Mouse (Mus musculus) hindbrain, embryonic 16.5 days (tissue): ENCODE results near the gene Gdf7. TPM values are rescaled to one million over a fixed set of nuclear protein-coding genes. Genes with fewer than 3 reads are reported as not detected.

Experiments
- ATAC-seq: fragments of 200-750 bp; cut with Nextera tagmentation; 2 replicates; pipeline ENCODE4 v1.8.0; 2017; ENCODE audit warnings: moderate TSS enrichment, moderate library complexity
- H3K27ac ChIP-seq: fragments of 300-500 bp; sonication (generic); 2 replicates; pipeline ENCODE4 v1.5.1; 2014; ENCODE audit warnings: low read depth, mild to moderate bottlenecking, control low read depth, low read length, moderate library complexity
- H3K27me3 ChIP-seq: fragments of 300-500 bp; sonication (generic); replicated peaks from 2 replicates; pipeline ENCODE4 v1.6.1; 2014; ENCODE audit warnings: low read length; ENCODE audit not compliant: control insufficient read depth, insufficient read depth
- H3K36me3 ChIP-seq: fragments of 300-500 bp; sonication (generic); 2 replicates; pipeline ENCODE4 v1.6.1; 2014; ENCODE audit warnings: mild to moderate bottlenecking, low read length, moderate library complexity, mixed read lengths; ENCODE audit not compliant: control insufficient read depth, insufficient read depth
- H3K4me1 ChIP-seq: fragments of 300-500 bp; sonication (generic); 2 replicates; pipeline ENCODE4 v1.6.1; 2014; ENCODE audit warnings: low read depth, low read length; ENCODE audit not compliant: control insufficient read depth, insufficient read depth
- H3K4me2 ChIP-seq: fragments of 300-500 bp; sonication (generic); 2 replicates; pipeline ENCODE4 v1.6.1; 2014; ENCODE audit warnings: mild to moderate bottlenecking, low read length, control low read depth, moderate library complexity
- H3K4me3 ChIP-seq: fragments of 300-500 bp; sonication (generic); 2 replicates; pipeline ENCODE4 v1.5.1; 2014; ENCODE audit warnings: mild to moderate bottlenecking, low read length, control low read depth, moderate library complexity
- H3K9ac ChIP-seq: fragments of 300-500 bp; sonication (generic); 2 replicates; pipeline ENCODE4 v1.6.1; 2014; ENCODE audit warnings: low read depth, mild to moderate bottlenecking, control low read depth, low read length, moderate library complexity
- H3K9me3 ChIP-seq: fragments of 300-500 bp; sonication (generic); 2 replicates; pipeline ENCODE4 v1.6.1; 2014; ENCODE audit warnings: mild to moderate bottlenecking, low read length, moderate library complexity; ENCODE audit not compliant: control insufficient read depth
- WGBS: fragments of 180-500 bp; shearing (Covaris S2); extraction: QIAGEN DNeasy Blood & Tissue Kit; methylation state at CpG from one replicate; pipeline ENCODE4 v1.1.7; 2014; 5-methylcytosine and 5-hydroxymethylcytosine counted together
- polyA plus RNA-seq: library from polyadenylated mRNA; unstranded; fragments of >200 nt; fragmentation: Nextera tagmentation; extraction: Ambion mirVana; gene quantifications from 2 replicates; pipeline ENCODE4 v1.2.1, GENCODE M21; 2015

Gene Gdf7
- polyA plus RNA-seq, 1 experiment from 2014 or later: 0.28 TPM

DNA sequence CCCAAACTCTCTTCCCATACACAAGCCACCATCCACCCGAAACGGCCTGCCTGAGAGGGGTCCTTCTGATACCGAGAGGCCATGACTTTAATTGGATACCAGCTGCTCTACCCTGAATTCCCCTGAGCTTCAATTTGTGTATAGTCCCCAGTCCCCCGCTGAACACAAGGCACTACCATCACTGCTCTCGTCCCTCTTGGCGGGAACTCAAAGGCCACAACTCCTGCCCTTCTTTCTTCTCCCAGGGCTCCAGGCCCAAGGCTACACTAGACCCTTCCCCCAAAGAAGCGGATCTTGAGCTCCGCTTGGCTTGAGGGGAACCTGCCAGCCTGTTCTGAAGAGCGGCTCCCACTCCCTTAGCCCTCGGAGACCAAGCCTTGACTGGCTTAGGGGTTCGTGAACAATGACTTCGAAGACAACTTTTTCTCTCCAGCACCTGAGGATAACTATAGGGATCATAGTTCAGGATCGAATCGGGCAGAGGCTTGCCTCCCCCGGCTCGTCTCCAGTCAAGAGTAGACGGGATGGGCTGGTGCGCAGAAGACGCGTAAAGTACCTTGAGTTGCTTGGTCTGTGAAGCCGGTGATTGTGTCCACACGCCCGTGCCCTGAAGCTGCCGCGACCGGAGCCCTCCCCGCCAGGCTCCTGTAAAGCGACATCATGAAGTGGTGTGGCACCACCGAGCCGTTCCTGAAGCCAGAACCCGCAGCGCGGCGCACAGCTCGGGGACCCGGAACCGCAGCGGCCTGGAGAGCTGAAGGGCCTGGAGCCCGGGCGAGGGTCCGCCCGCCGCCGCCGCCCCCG lies 541 bp downstream of the Gdf7 start:
- 3% methylated on average over 46 of the region's 46 CpGs for WGBS
- peak overlapping the region; percentile 75 for H3K4me2 ChIP-seq
- H3K9me3 ChIP-seq: no peaks in the 10 kb centered on the region
- H3K4me1 ChIP-seq: peaks cover 25% of the 10 kb centered on the region
- ATAC-seq: peak; percentile 1; the same call in 1 of the 2 replicates
- H3K36me3 ChIP-seq: no peaks in the 10 kb centered on the region
- H3K9ac ChIP-seq: peak overlapping the region; percentile 56
- peaks cover 69% of the 10 kb centered on the region for H3K27me3 ChIP-seq
- peak overlapping the region; percentile 48 for H3K4me3 ChIP-seq
- no peak overlapping the region for H3K27ac ChIP-seq

DNA sequence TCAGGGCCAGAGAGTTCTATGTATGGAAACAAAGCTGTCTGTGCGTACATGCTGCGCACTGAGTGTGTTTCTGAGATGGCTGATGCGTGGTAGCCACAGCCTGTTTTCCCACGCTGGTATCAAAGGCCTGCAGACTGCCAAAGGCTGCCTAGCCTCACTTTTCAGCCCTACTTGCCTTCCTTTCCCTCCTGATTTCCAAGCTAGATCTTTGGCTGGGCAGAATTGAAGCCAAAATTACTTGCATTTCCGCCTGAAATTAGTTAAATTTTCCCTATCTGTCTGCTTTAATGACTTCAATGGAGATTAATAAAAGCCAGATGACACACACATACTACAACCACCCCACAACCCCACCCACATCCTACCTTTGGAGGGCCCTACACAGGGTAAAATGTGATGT lies 1.2 kb downstream of the Gdf7 start:
- H3K4me2 ChIP-seq: no peak overlapping the region
- H3K9me3 ChIP-seq: no peaks in the 10 kb centered on the region
- 21% methylated on average over 5 of the region's 5 CpGs for WGBS
- no peak overlapping the region for H3K4me3 ChIP-seq
- H3K27ac ChIP-seq: no peak overlapping the region
- peaks cover 71% of the 10 kb centered on the region for H3K27me3 ChIP-seq
- H3K36me3 ChIP-seq: no peaks in the 10 kb centered on the region
- no peak overlapping the region for H3K9ac ChIP-seq
- H3K4me1 ChIP-seq: peaks cover 25% of the 10 kb centered on the region
- no peak for ATAC-seq

DNA sequence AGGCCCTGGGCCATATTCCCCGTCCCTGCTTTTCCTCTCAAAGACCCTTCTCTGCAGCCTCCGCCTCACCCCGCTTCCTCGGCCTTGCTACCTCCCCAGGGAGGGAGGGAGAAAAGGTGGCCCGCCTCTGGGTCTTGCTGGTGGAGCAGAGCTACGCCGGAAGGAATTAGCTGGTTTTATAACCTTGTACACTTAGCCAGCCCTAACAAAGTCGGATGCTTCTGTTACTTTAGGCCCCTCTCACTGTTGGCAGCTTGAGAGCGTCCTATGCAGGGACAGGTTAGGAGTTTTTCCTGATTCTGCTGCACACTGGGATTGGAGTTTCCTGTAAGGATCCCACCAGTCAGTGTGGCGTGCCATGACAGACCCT lies 1.7 kb downstream of the Gdf7 start:
- peaks cover 75% of the 10 kb centered on the region for H3K27me3 ChIP-seq
- peak overlapping the region; percentile 31; the same call in 1 of the 2 replicates for H3K9ac ChIP-seq
- no peaks in the 10 kb centered on the region for H3K9me3 ChIP-seq
- no peak overlapping the region for H3K4me2 ChIP-seq
- WGBS: 19% methylated on average over 10 of the region's 10 CpGs
- H3K4me3 ChIP-seq: no peak overlapping the region
- no peak overlapping the region for H3K27ac ChIP-seq
- H3K36me3 ChIP-seq: no peaks in the 10 kb centered on the region
- no peak for ATAC-seq
- peaks cover 25% of the 10 kb centered on the region for H3K4me1 ChIP-seq

DNA sequence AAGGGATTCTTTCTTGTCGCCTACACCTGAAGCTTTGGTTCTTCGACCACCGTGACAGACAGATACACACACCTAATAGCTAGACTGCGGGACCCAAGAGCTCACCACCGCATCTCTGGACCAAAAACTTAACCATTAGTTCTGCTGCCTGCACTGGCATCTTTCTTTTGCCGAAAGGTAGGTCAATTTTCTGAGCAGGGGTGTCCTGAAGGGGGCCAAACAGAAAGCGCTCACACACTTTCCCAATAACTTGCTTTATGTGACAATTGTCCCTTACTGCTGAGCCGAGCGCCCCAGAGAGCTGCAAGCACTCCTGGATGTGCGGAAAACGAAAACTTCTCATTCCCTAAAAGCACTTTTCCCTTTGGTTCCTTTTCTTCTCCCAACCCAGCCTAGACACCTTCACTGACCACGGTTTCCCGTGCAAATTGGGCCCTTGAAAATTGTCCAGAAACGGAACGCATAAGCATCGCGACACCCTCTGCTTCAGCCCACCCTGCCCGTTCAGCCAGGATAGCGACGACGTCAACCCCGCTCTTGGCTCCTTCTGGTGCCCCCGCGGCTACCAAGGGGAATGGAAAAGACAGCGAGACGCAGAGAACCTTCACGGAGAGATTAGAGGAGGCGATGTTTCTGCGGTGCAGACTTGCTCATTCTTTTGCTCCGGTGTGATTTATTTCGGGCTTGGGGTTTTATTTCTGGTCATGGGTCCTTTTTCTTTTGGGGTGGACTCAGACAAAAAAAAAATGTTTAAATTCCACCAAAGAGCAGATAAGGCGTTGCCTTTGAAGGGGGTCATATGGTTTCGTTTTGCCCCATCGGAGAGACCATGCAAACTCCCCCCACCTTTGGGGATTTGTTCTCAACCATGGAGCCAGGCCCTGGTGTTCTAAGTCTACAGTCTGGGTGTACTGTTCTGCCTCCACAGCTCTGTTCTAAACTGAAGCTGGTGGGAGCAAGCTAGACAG lies 2.3 kb downstream of the Gdf7 start:
- H3K4me3 ChIP-seq: no peak overlapping the region
- no peak overlapping the region for H3K27ac ChIP-seq
- peak overlapping the region; percentile 31; the same call in 1 of the 2 replicates for H3K9ac ChIP-seq
- H3K27me3 ChIP-seq: peaks cover 74% of the 10 kb centered on the region
- H3K4me2 ChIP-seq: no peak overlapping the region
- no peaks in the 10 kb centered on the region for H3K36me3 ChIP-seq
- H3K9me3 ChIP-seq: no peaks in the 10 kb centered on the region
- peaks cover 25% of the 10 kb centered on the region for H3K4me1 ChIP-seq
- ATAC-seq: no peak
- 4% methylated on average over 34 of the region's 34 CpGs for WGBS

DNA sequence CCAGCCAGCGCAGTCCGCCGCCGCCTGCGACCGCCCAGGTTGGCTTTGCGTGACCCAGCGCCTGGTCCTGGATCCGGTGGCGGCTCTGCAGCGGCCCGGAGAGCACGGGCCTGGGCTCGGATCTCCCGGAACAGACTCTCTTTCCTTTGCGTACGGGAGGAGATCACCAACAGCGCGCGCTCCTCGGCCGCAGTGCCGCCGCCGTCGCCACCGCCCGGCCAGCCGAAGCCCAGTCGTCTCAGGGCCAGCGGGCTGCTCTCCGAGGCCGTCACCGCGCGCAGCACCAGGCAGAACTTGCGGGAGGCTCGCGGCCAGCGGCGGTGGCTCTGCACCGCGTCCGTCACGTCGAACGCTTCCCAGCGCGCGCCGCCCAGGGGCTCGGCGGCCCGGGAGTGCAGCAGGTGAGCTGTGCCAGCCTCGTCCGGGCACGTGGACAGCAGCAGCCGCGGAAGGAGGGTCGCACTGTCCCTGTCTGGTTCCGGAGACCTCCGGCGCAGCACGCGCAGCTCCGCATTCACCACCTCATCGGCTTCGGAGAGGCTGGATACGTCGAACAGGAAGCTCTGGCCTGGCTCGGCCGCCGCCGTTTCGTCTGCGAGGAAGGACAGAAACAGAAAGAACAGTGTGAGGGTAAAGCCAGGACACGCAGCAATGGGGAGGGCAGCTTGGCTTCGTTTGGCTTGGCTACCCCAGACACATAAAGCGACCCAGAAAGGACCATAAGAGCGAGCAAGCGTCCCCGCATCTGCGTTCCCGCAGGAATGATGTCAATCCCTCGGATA lies 3.2 kb downstream of the Gdf7 start:
- Histone ChIP-seq H3K4me1 (peaks cover 25% of the 10 kb centered on the region), H3K4me3 (peak overlapping the region; percentile 42), H3K4me2 (peak overlapping the region; percentile 65), H3K27me3 (peaks cover 71% of the 10 kb centered on the region), H3K27ac (no peak overlapping the region), H3K9me3 (no peaks in the 10 kb centered on the region), H3K36me3 (no peaks in the 10 kb centered on the region), H3K9ac (peak overlapping the region; percentile 45)
- WGBS: 3% methylated on average over 83 of the region's 85 CpGs
- peak; percentile 15; the same call in 1 of the 2 replicates for ATAC-seq

DNA sequence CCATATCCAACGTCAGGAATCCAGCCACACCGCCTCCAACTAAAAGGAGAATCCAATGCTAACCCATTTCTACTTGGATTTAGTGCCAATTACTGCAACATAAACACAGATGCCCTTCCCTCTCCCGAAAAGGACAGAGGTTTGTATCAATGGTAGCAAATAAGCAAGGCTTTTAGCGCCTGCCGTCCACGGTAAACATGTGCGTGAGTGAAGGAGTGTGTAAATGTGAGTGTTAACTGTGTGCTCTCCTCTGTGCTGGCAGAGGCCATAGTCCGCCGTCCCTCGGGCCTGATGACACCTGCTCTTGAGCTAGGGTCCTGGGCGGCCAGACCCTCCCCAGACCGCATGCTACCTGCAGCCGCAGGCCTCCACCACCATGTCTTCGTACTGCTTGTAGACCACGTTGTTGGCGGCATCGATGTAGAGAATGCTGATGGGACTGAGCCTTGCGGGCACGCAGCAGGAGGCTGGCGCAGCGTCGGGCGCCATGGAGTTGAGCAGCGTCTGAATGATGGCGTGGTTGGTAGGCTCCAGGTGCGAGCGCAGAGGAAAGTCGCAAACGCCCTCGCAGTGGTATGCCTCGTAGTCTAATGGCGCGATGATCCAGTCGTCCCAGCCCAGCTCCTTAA lies 4.1 kb downstream of the Gdf7 start:
- no peaks in the 10 kb centered on the region for H3K36me3 ChIP-seq
- 6% methylated on average over 33 of the region's 34 CpGs for WGBS
- H3K27me3 ChIP-seq: peaks cover 62% of the 10 kb centered on the region
- peaks cover 25% of the 10 kb centered on the region for H3K4me1 ChIP-seq
- no peaks in the 10 kb centered on the region for H3K9me3 ChIP-seq
- H3K4me3 ChIP-seq: peak overlapping the region; percentile 42
- H3K4me2 ChIP-seq: peak overlapping the region; percentile 65
- ATAC-seq: 0 out of 2 replicates have a peak, but pooled peaks have one; percentile 1
- no peak overlapping the region for H3K27ac ChIP-seq
- H3K9ac ChIP-seq: peak overlapping the region; percentile 45

DNA sequence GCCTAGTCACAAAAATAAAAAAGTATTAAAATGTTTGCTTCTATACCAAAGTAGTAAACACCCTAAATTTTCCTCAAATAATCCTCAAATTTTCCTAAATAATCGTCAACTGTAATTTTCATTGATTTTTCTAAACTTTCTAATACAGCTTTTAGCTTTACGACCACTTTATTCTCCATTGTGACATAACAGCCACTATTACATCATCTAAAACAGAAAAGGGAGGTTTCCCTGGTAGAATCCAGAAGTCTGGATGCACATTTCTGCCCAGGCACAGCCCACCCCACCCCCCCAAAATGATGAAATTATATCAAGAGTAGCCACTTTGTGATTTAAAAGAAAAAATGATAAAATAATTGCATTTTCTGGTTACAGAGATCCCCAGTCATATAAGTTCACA lies 5.6 kb downstream of the Gdf7 start:
- H3K9me3 ChIP-seq: no peaks in the 10 kb centered on the region
- H3K27me3 ChIP-seq: peaks cover 47% of the 10 kb centered on the region
- WGBS: 84% methylated on average over 2 of the region's 2 CpGs
- no peaks in the 10 kb centered on the region for H3K36me3 ChIP-seq
- no peak overlapping the region for H3K4me2 ChIP-seq
- peaks cover 18% of the 10 kb centered on the region for H3K4me1 ChIP-seq
- no peak for ATAC-seq
- H3K27ac ChIP-seq: no peak overlapping the region
- H3K9ac ChIP-seq: no peak overlapping the region
- no peak overlapping the region for H3K4me3 ChIP-seq

DNA sequence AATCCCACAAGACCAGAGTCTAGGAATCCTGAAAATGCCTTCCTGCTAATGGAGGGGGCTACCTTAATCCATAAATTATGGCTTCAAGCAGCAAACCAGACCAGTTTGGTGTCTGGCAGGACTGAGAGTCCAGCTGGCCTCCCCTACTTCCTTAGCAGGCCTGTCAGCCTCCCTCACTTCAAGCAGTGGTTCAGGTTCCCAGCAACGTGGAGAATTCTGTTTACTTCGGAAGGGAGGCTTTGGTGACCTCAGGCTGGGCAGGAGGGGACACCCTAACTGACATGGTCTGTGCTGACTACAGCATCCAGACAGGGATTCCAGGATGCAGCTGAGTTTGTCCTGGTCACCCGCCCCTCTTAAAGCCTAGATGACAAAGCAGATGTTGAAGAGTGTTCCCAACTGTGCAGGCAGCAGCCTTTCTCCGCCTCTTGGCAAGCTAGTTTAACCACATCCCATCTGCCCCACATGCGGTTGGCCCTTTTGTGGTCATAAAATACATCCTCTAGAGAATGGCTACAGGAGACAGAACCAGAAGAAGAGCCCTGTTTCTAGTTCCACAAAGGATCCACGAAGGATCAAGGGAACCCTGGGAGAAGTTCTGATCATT lies 6.3 kb downstream of the Gdf7 start:
- 46% methylated on average over 6 of the region's 6 CpGs for WGBS
- ATAC-seq: no peak
- Histone ChIP-seq H3K9ac (no peak overlapping the region), H3K4me1 (peaks cover 19% of the 10 kb centered on the region), H3K4me3 (no peak overlapping the region), H3K27ac (no peak overlapping the region), H3K36me3 (no peaks in the 10 kb centered on the region), H3K27me3 (peaks cover 39% of the 10 kb centered on the region), H3K4me2 (no peak overlapping the region), H3K9me3 (no peaks in the 10 kb centered on the region)
